Mouse (Mus musculus): ENCODE data around the gene Zfhx2. TPM values are rescaled to one million over a fixed set of nuclear protein-coding genes. Genes with fewer than 3 reads are reported as not detected.

Gene Zfhx2
- total and polyA plus RNA-seq, 3 experiments: 0.07 to 0.59 (median 0.30) TPM

- H3K9me3 ChIP-seq (replicated peaks; ENCODE audit: low read length): no peaks in the 10 kb centered on the region
- peak; percentile 23 for DNase-seq (ENCODE audit: extremely low read depth)
- H3K4me3 ChIP-seq (replicated peaks in 1 of 3; ENCODE audit: low read depth in 2 of 3, low read length in 2 of 3, poor library complexity in 1 of 3): no peak overlapping the region
- H3K27ac ChIP-seq (ENCODE audit: insufficient read depth, low read depth): no peak overlapping the region
- H3K4me1 ChIP-seq (ENCODE audit: control insufficient read depth in 1 of 2, insufficient read depth in 2 of 2): peaks cover 0 to 41% of the 10 kb centered on the region in 2 experiments; a peak in 3 of 4 replicates
- H3K79me2 ChIP-seq (replicated peaks; ENCODE audit: control insufficient read depth, extremely low read depth, insufficient read depth, poor library complexity, severe bottlenecking): no peaks in the 10 kb centered on the region
- dilution Hi-C loops (cut with MboI; ENCODE audit: extremely low pct_ligation_motif_present, extremely low pct_unique_long_range_greater_than_20kb, low sequenced_read_pairs): no loop called here
- TF ChIP-seq ETS1 (conservative IDR thresholded peaks at IDR 0.05; ENCODE audit: low read depth, low read length) (peak; percentile 47; the same call in 1 of the 2 replicates), E2F4 (IDR thresholded peaks at IDR 0.05; ENCODE audit: insufficient replicate concordance, low read depth, low read length) (no peak), NELFE (IDR thresholded peaks at IDR 0.05; ENCODE audit: low read depth, low read length) (no peak), RAD21 (IDR thresholded peaks at IDR 0.05; ENCODE audit: low read depth, low read length) (no peak), BHLHE40 (IDR thresholded peaks at IDR 0.05; ENCODE audit: low read depth, low read length) (peak; percentile 67), IRF4 (IDR thresholded peaks at IDR 0.05; ENCODE audit: low read depth, low read length) (peak; percentile 77), PAX5 (IDR thresholded peaks at IDR 0.05; ENCODE audit: low read length) (no peak), TCF12 (IDR thresholded peaks at IDR 0.05; ENCODE audit: low read depth, low read length) (0 out of 2 replicates have a peak, but pooled peaks have one; percentile 19), NRF1 (IDR thresholded peaks at IDR 0.05; ENCODE audit: low read depth, low read length) (no peak), CHD2 (IDR thresholded peaks at IDR 0.05; ENCODE audit: low read length) (no peak), KAT2A (IDR thresholded peaks at IDR 0.05; ENCODE audit: insufficient replicate concordance, low read length) (no peak), JUND (conservative IDR thresholded peaks at IDR 0.05; ENCODE audit: low read depth, low read length) (no peak), GABPA (IDR thresholded peaks at IDR 0.05; ENCODE audit: insufficient replicate concordance, low read depth, low read length) (no peak), POLR2AphosphoS2 (IDR thresholded peaks at IDR 0.05; ENCODE audit: low read depth, low read length) (no peak), MAFK (IDR thresholded peaks at IDR 0.05; ENCODE audit: insufficient replicate concordance, low read length) (no peak), SMC3 (IDR thresholded peaks at IDR 0.05; ENCODE audit: low read depth, low read length) (no peak), TBP (conservative IDR thresholded peaks at IDR 0.05; ENCODE audit: low read depth, low read length) (no peak), EP300 (IDR thresholded peaks at IDR 0.05; ENCODE audit: low read length) (peak; percentile 52), MXI1 (IDR thresholded peaks at IDR 0.05; ENCODE audit: low read depth, low read length) (peak; percentile 25; the same call in 1 of the 2 replicates), ZMIZ1 (IDR thresholded peaks at IDR 0.05; ENCODE audit: low read depth, low read length) (no peak), ELF1 (IDR thresholded peaks at IDR 0.05; ENCODE audit: low read depth, low read length) (no peak), UBTF (IDR thresholded peaks at IDR 0.05; ENCODE audit: low read depth, low read length) (no peak)
- in situ Hi-C loops (cut with MboI; ENCODE audit: low pct_ligation_motif_present, low pct_unique_long_range_greater_than_20kb, low sequenced_read_pairs): no loop called here
- H3K9ac ChIP-seq (ENCODE audit: insufficient read depth, low read depth): no peak overlapping the region
- no peak overlapping the region for H3K4me2 ChIP-seq (ENCODE audit: insufficient read depth, low read depth, poor library complexity, severe bottlenecking)
- peaks cover 2% of the 10 kb centered on the region for H3K27me3 ChIP-seq (replicated peaks)
- peaks cover 17 to 53% of the 10 kb centered on the region in 2 experiments for H3K36me3 ChIP-seq (replicated peaks in 1 of 2; ENCODE audit: control insufficient read depth in 1 of 2, insufficient read depth in 1 of 2, low read length in 1 of 2)
Observed at GRCm38 (mm10) chr14:55096573-55097087, 4.5 kb upstream of the Zfhx2 start.
